ENCODE assay signal across 8 mouse cellular contexts in the genomic region with DNA sequence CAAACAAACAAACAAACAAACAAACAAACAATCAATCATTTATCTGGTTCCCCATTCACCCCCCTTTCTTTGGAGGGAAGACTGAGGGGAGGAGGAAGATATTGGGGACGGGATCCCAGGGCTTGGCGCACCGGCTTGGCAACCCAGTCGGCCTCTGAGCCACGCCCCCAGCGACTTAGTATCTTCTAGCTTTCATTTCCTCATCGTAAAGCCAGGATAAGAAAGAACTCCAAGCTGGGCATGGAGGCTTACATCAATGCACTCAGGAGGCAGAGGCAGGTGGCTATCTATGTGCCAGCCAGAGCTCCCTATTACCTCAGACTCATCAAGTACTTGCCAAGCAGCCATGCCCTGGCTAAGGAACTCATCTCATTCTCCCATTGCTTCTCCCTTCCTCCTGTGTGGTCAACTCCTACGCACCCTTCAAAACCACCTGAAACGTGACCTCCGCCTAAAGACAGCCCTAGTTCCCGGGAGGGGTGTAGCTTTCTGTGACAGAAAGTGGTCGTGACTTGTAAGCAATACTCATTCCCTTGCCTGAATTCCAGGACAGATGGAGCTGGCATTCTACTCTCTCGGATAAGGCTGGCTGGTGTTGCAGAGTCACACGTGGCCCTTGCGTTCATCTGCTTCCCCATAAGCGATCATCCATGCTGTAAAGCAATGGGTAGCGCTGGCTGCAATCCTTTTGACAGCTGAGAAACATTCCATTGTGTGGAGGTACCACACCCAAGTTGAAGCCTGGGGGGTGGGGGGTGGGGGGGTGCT. TPM values are rescaled to one million over a fixed set of nuclear protein-coding genes. Genes with fewer than 3 reads are reported as not detected.
DNase-seq lines count a peak whose midpoint lies in the region; ATAC-seq and TF ChIP-seq lines count a peak whose summit lies in the region.

No protein-coding gene starts in this region.

- no peaks in the 10 kb centered on the region; the same call in 1 of the 2 replicates for H3K79me2 ChIP-seq in MEL (ENCODE audit: control insufficient read depth, insufficient read depth, low read length, poor library complexity)

- 0 out of 4 replicates have a peak, but pooled peaks of 1 of the 2 experiments have one; percentile 19 for TF ChIP-seq EP300 in MEL (IDR thresholded peaks at IDR 0.05; ENCODE audit: low read depth in 1 of 2, low read length in 2 of 2)

- peaks cover 31% of the 10 kb centered on the region for H3K27me3 ChIP-seq in heart, embryonic 13.5 days (replicated peaks)
- H3K27me3 ChIP-seq in MEL (ENCODE audit: control insufficient read depth in 1 of 2, insufficient read depth in 2 of 2, low read length in 2 of 2) = no peaks in the 10 kb centered on the region
- peaks cover 13% of the 10 kb centered on the region; the same call in 1 of the 2 replicates for H3K27me3 ChIP-seq in heart, embryonic 15.5 days

- H3K4me1 ChIP-seq in heart, embryonic 13.5 days = peaks cover 34% of the 10 kb centered on the region
- peaks cover 0 to 19% of the 10 kb centered on the region in 2 experiments; a peak in 2 of 4 replicates for H3K4me1 ChIP-seq in MEL (ENCODE audit: control insufficient read depth in 1 of 2, insufficient read depth in 2 of 2, low read length in 2 of 2)
- H3K4me1 ChIP-seq in heart, embryonic 15.5 days (replicated peaks) = peaks cover 32% of the 10 kb centered on the region

- H3K27ac ChIP-seq in heart, embryonic 13.5 days (replicated peaks) = no peak overlapping the region
- no peak overlapping the region for H3K27ac ChIP-seq in MEL (ENCODE audit: control insufficient read depth, low read depth, low read length)
- peak overlapping the region; percentile 37; the same call in 1 of the 2 replicates for H3K27ac ChIP-seq in heart, embryonic 15.5 days

- no peak for TF ChIP-seq POLR2A in MEL (IDR thresholded peaks at IDR 0.05; ENCODE audit: control insufficient read depth in 1 of 2, insufficient read depth in 1 of 2, low read depth in 1 of 2, low read length in 2 of 2, poor library complexity in 1 of 2)

- no peaks in the 10 kb centered on the region for H3K36me3 ChIP-seq in heart, embryonic 13.5 days
- peaks cover 0 to 3% of the 10 kb centered on the region in 2 experiments; a peak in 1 of 4 replicates for H3K36me3 ChIP-seq in MEL (ENCODE audit: control insufficient read depth in 1 of 2, insufficient read depth in 2 of 2, low read length in 2 of 2)
- H3K36me3 ChIP-seq in heart, embryonic 15.5 days = no peaks in the 10 kb centered on the region

- no peak for DNase-seq in heart, postnatal 4 days
- DNase-seq in MEL (ENCODE audit: low read depth, low spot score) = peak; percentile 87
- DNase-seq in lung, postnatal 36 days = peak; percentile 70
- DNase-seq in B cell, adult 2 months = no peak
- no peak for DNase-seq in urinary bladder, adult 2 months (ENCODE audit: low spot score)
- DNase-seq in cerebellum, postnatal 4 days (ENCODE audit: low spot score in 2 of 2) = no peak

- TF ChIP-seq CTCF in MEL (IDR thresholded peaks at IDR 0.05 in 2 of 3, conservative IDR thresholded peaks at IDR 0.05 in 1 of 3; ENCODE audit: control insufficient read depth in 1 of 3, insufficient read depth in 1 of 3, low read depth in 2 of 3, low read length in 3 of 3, poor library complexity in 1 of 3, severe bottlenecking in 1 of 3) = no peak

- WGBS in heart, embryonic 13.5 days = 16% methylated on average over 17 of the region's 17 CpGs
- 11% methylated on average over 17 of the region's 17 CpGs for WGBS in heart, embryonic 15.5 days

- ATAC-seq in heart, embryonic 13.5 days (ENCODE audit: extremely low read depth, insufficient number of reproducible peaks, low FRiP score, low TSS enrichment) = no peak
- ATAC-seq in heart, embryonic 15.5 days (replicated peaks; ENCODE audit: insufficient number of reproducible peaks, insufficient read depth, low FRiP score, low read depth) = no peak

- no peak for TF ChIP-seq RAD21 in MEL (IDR thresholded peaks at IDR 0.05; ENCODE audit: low read depth, low read length)

- peak overlapping the region; percentile 64 for H3K4me3 ChIP-seq in heart, embryonic 13.5 days
- peak overlapping the region; percentile 63 to 83 for H3K4me3 ChIP-seq in MEL (ENCODE audit: control insufficient read depth in 1 of 2, insufficient read depth in 1 of 2, low read depth in 2 of 2, low read length in 2 of 2)
- H3K4me3 ChIP-seq in heart, embryonic 15.5 days = peak overlapping the region; percentile 63

- H3K9me3 ChIP-seq in heart, embryonic 13.5 days = no peaks in the 10 kb centered on the region
- H3K9me3 ChIP-seq in MEL (replicated peaks; ENCODE audit: insufficient read depth, low read length) = no peaks in the 10 kb centered on the region
- H3K9me3 ChIP-seq in heart, embryonic 15.5 days (replicated peaks) = no peaks in the 10 kb centered on the region

- H3K4me2 ChIP-seq in heart, embryonic 13.5 days = peak overlapping the region; percentile 89
- H3K4me2 ChIP-seq in heart, embryonic 15.5 days = peak overlapping the region; percentile 94

- peak overlapping the region; percentile 85 for H3K9ac ChIP-seq in heart, embryonic 13.5 days
- peak overlapping the region; percentile 61 for H3K9ac ChIP-seq in MEL (ENCODE audit: control insufficient read depth, low read depth, low read length, poor library complexity, severe bottlenecking)
- peak overlapping the region; percentile 71 for H3K9ac ChIP-seq in heart, embryonic 15.5 days

TF ChIP-seq in MEL, 35 proteins besides CTCF, POLR2A, EP300 and RAD21:
- peak; percentile 8; the same call in 1 of the 2 replicates for TF ChIP-seq USF1 (IDR thresholded peaks at IDR 0.05; ENCODE audit: low read depth, low read length)
- no peak; the same call in 1 of the 2 replicates for TF ChIP-seq TBP (IDR thresholded peaks at IDR 0.05; ENCODE audit: low read depth, low read length)
- TF ChIP-seq POLR2AphosphoS2 (IDR thresholded peaks at IDR 0.05; ENCODE audit: low read length) = no peak
- TF ChIP-seq CHD1 (IDR thresholded peaks at IDR 0.05; ENCODE audit: low read depth, low read length) = no peak
- 0 out of 2 replicates have a peak, but pooled peaks have one; percentile 12 for TF ChIP-seq TAL1 (IDR thresholded peaks at IDR 0.05; ENCODE audit: low read length)
- TF ChIP-seq MAX (IDR thresholded peaks at IDR 0.05; ENCODE audit: low read length) = peak; percentile 70; the same call in 1 of the 2 replicates
- TF ChIP-seq BHLHE40 (IDR thresholded peaks at IDR 0.05; ENCODE audit: borderline replicate concordance, low read depth, low read length) = peak; percentile 79
- TF ChIP-seq HCFC1 (IDR thresholded peaks at IDR 0.05; ENCODE audit: low read depth, low read length) = no peak
- TF ChIP-seq SIN3A (IDR thresholded peaks at IDR 0.05; ENCODE audit: low read length) = peak; percentile 42; the same call in 1 of the 2 replicates
- no peak for TF ChIP-seq MYB (IDR thresholded peaks at IDR 0.05; ENCODE audit: low read depth, low read length)
- TF ChIP-seq MXI1 (IDR thresholded peaks at IDR 0.05; ENCODE audit: low read depth, low read length) = peak; percentile 71; the same call in 1 of the 2 replicates
- TF ChIP-seq MYC (IDR thresholded peaks at IDR 0.05; ENCODE audit: low read depth, low read length) = 0 out of 2 replicates have a peak, but pooled peaks have one; percentile 53
- TF ChIP-seq USF2 (IDR thresholded peaks at IDR 0.05; ENCODE audit: borderline replicate concordance in 1 of 2, insufficient read depth in 1 of 2, low read depth in 1 of 2, low read length in 2 of 2) = no peak
- no peak for TF ChIP-seq E2F4 (IDR thresholded peaks at IDR 0.05; ENCODE audit: borderline replicate concordance, low read depth, low read length)
- TF ChIP-seq GATA1 (IDR thresholded peaks at IDR 0.05; ENCODE audit: low read depth, low read length) = no peak
- no peak for TF ChIP-seq TCF12 (IDR thresholded peaks at IDR 0.05; ENCODE audit: low read depth, low read length)
- TF ChIP-seq ZMIZ1 (IDR thresholded peaks at IDR 0.05; ENCODE audit: low read depth, low read length) = no peak

RNA-seq across cellular contexts. Expression of a gene that starts 5.5 kb away (rescaled TPM):
- 14.9 and 17.2 TPM in 2 replicates for polyA plus RNA-seq in heart, embryonic 13.5 days (2015; fragmentation: Nextera tagmentation; extraction: Ambion mirVana)
- 10 to 100 TPM in 1 of 2 experiments, 1 to 10 TPM in 1; 9.3 to 10.9 TPM for total RNA-seq in heart, postnatal 4 days (2021)
- 6.6 and 8.1 TPM in 2 replicates for total RNA-seq in MEL (2012; rRNA removed)
- polyA plus RNA-seq in MEL (2012; ENCODE audit: insufficient read depth in 1 of 2, insufficient read length in 2 of 2, low read depth in 1 of 2, low replicate concordance in 2 of 2, missing spikeins in 1 of 2) = 1 to 10 TPM in 1 of 2 experiments, not detected in 1; 8.8 TPM
- 15.1 and 18.2 TPM in 2 replicates for polyA plus RNA-seq in heart, embryonic 15.5 days (2015; fragmentation: Nextera tagmentation; extraction: Ambion mirVana)
- polyA plus RNA-seq in urinary bladder, adult 2 months (2012; rRNA removed) = 11.3 and 12.2 TPM in 2 replicates

RNA-seq across cellular contexts. Expression of a gene that starts 5.9 kb away (rescaled TPM):
- polyA plus RNA-seq in heart, embryonic 13.5 days (2015; fragmentation: Nextera tagmentation; extraction: Ambion mirVana) = 13.3 and 14.7 TPM in 2 replicates
- 10 to 100 TPM; 36.7 to 39.2 TPM for total RNA-seq in heart, postnatal 4 days (2021)
- 14.0 and 18.1 TPM in 2 replicates for total RNA-seq in MEL (2012; rRNA removed)
- 10 to 100 TPM in 1 of 2 experiments, not detected in 1; 43.2 TPM for polyA plus RNA-seq in MEL (2012; ENCODE audit: insufficient read depth in 1 of 2, insufficient read length in 2 of 2, low read depth in 1 of 2, low replicate concordance in 2 of 2, missing spikeins in 1 of 2)
- 13.2 and 18.5 TPM in 2 replicates for polyA plus RNA-seq in heart, embryonic 15.5 days (2015; fragmentation: Nextera tagmentation; extraction: Ambion mirVana)
- polyA plus RNA-seq in urinary bladder, adult 2 months (2012; rRNA removed) = 22.2 and 25.8 TPM in 2 replicates

Comparison
In these comparisons a context has a peak if more than half of its experiments do, and no peak if none do; other contexts are left out.
1. DNase-seq: peak in MEL (single experiment) and lung, postnatal 36 days (single experiment); none in heart, postnatal 4 days (single experiment), B cell, adult 2 months (0 of 2), urinary bladder, adult 2 months (single experiment) and cerebellum, postnatal 4 days (0 of 2).
2. Peak in every context shown above with its lines, with median percentiles within 50 percentile points of each other: H3K4me3 ChIP-seq and H3K9ac ChIP-seq.